Mouse (Mus musculus): ENCODE results near the gene Elf2.

- TF ChIP-seq POLR2A (IDR thresholded peaks at IDR 0.05; ENCODE audit: insufficient read length, low read depth), result no peak
- TF ChIP-seq REST (IDR thresholded peaks at IDR 0.05; ENCODE audit: insufficient read depth, insufficient read length), result no peak
- no peak for TF ChIP-seq POLR2AphosphoS2 (IDR thresholded peaks at IDR 0.05; ENCODE audit: insufficient read length, low read depth)
- peak in 2 of 3 experiments; percentile 42 to 75 for TF ChIP-seq MYOG (IDR thresholded peaks at IDR 0.05; ENCODE audit: control insufficient read depth in 1 of 3, insufficient read depth in 1 of 3, insufficient read length in 2 of 3, low read depth in 2 of 3)
- no peak for TF ChIP-seq USF1 (IDR thresholded peaks at IDR 0.05; ENCODE audit: low read depth)
- no peak for TF ChIP-seq MAX (IDR thresholded peaks at IDR 0.05; ENCODE audit: low read depth)
- TF ChIP-seq E2F4 (IDR thresholded peaks at IDR 0.05; ENCODE audit: insufficient read depth), result no peak
- TF ChIP-seq TCF12 (IDR thresholded peaks at IDR 0.05; ENCODE audit: insufficient read depth, poor library complexity, severe bottlenecking), result peak; percentile 11
- peak; percentile 64 to 80 (median 79) for TF ChIP-seq MYOD1 (IDR thresholded peaks at IDR 0.05; ENCODE audit: control insufficient read depth in 1 of 3, insufficient read length in 2 of 3, low read depth in 2 of 3)
- TF ChIP-seq SRF (IDR thresholded peaks at IDR 0.05; ENCODE audit: control insufficient read depth, insufficient read length, low read depth), result peak; percentile 66
- no peak for TF ChIP-seq CEBPB (IDR thresholded peaks at IDR 0.05; ENCODE audit: insufficient read depth, poor library complexity, severe bottlenecking)
These were observed 70.2 kb downstream of the Elf2 start for GRCm38 (mm10) chr3:51270069-51270817.
